Mouse (Mus musculus) adrenal gland, postnatal 4 days (tissue): ENCODE measurements around the gene Procr. TPM values are rescaled to one million over a fixed set of nuclear protein-coding genes. Genes with fewer than 3 reads are reported as not detected.

Source experiments
- DNase-seq, 2 experiments: peaks; one replicate each; pipeline ENCODE4 v3.0.0; 2021 to 2022; ENCODE audit warnings: low spot score in 2 of 2, mixed read lengths in 2 of 2
- total RNA-seq, 2 experiments: library from RNA; stranded (reverse); gene quantifications; 2 replicates each; pipeline ENCODE4 v1.2.3; 2021

Procr gene
- total RNA-seq, 2 experiments from 2014 or later: 30.2 to 32.7 TPM

GRCm38 (mm10) chr2:155749394-155749793 lies 1.5 kb upstream of the Procr start:
- no peak for DNase-seq

- DNase-seq: peak in 1 of 2 experiments; percentile 49
Measured at GRCm38 (mm10) chr2:155755746-155756145, 4.8 kb downstream of the Procr start.

- DNase-seq: no peak
Measured at GRCm38 (mm10) chr2:155756855-155757566, 6.1 kb downstream of the Procr start.

GRCm38 (mm10) chr2:155764679-155765418 lies 13.9 kb downstream of the Procr start:
- peak in 1 of 2 experiments; percentile 36 for DNase-seq

- no peak for DNase-seq
Measured at GRCm38 (mm10) chr2:155773664-155774063, 22.7 kb downstream of the Procr start.

GRCm38 (mm10) chr2:155774261-155774926 lies 23.5 kb downstream of the Procr start:
- no peak for DNase-seq

GRCm38 (mm10) chr2:155774927-155775684 lies 24.2 kb downstream of the Procr start, which contains the start of gene Mmp24:
Mmp24 (plus strand) TSS chr2:155775342.
- DNase-seq: no peak

- DNase-seq: peak; percentile 31 to 55
Measured at GRCm38 (mm10) chr2:155775685-155776263, 24.9 kb downstream of the Procr start.

GRCm38 (mm10) chr2:155776824-155777687 lies 26.1 kb downstream of the Procr start:
- DNase-seq: no peak

- no peak for DNase-seq
Measured at GRCm38 (mm10) chr2:155777688-155777985, 26.7 kb downstream of the Procr start.

- DNase-seq: no peak
Measured at GRCm38 (mm10) chr2:155778004-155778403, 27.1 kb downstream of the Procr start.

GRCm38 (mm10) chr2:155779066-155779465 lies 28.1 kb downstream of the Procr start:
- DNase-seq: no peak

GRCm38 (mm10) chr2:155779506-155779905 lies 28.6 kb downstream of the Procr start:
- no peak for DNase-seq

GRCm38 (mm10) chr2:155784534-155784933 lies 33.6 kb downstream of the Procr start:
- DNase-seq: no peak

GRCm38 (mm10) chr2:155786905-155787304 lies 36.0 kb downstream of the Procr start:
- DNase-seq: no peak

- DNase-seq: no peak
Measured at GRCm38 (mm10) chr2:155787949-155788931, 37.3 kb downstream of the Procr start.

GRCm38 (mm10) chr2:155792899-155793298 lies 42.0 kb downstream of the Procr start:
- no peak for DNase-seq

- no peak for DNase-seq
Measured at GRCm38 (mm10) chr2:155794674-155795445, 43.9 kb downstream of the Procr start.
